Mouse (Mus musculus) leukemia stem cell, adult 10-12 weeks (primary cell): Measurements from ENCODE around the gene Saa3. TPM values are rescaled to one million over a fixed set of nuclear protein-coding genes. Genes with fewer than 3 reads are reported as not detected.

ENCODE experiments used
- polyA plus RNA-seq: library from polyadenylated mRNA; stranded (reverse); fragments of >175 nt; gene quantifications from 2 replicates; pipeline ENCODE4 v1.2.3, GENCODE M21; 2012; ENCODE audit warnings: low replicate concordance

Saa3 gene
- polyA plus RNA-seq = 0.73 and 3.0 TPM in 2 replicates

GRCm38 (mm10) chr7:46715600-46715999 lies at the start of gene Saa3:
Gene Saa3 (minus strand): TSS chr7:46715700.

GRCm38 (mm10) chr7:46751490-46751889 lies 36.0 kb upstream of the Saa3 start, which contains the start of gene Saa2:
Gene Saa2 (plus strand): TSS chr7:46751790.

GRCm38 (mm10) chr7:46742880-46743279 lies 27.4 kb upstream of the Saa3 start, which contains the start of gene Saa1:
Gene Saa1 (minus strand): TSS chr7:46742980.

GRCm38 (mm10) chr7:46732458-46732857 lies 17.0 kb upstream of the Saa3 start, which contains the start of gene Saa4:
Gene Saa4 (minus strand): TSS chr7:46732603.

GRCm38 (mm10) chr7:46710390-46710844 lies 5.1 kb downstream of the Saa3 start, which contains the start of gene Saal1:
Gene Saal1 (minus strand): TSS chr7:46710680.

GRCm38 (mm10) chr7:46672160-46672672 lies 43.3 kb downstream of the Saa3 start, which contains the start of gene Tph1:
Gene Tph1 (minus strand): TSS chr7:46672537.

Other genes starting within 250 kb of the Saa3 start
- 0.42 and 1.4 TPM in 2 replicates for gene Sergef, start 75.9 kb downstream of the Saa3 start, polyA plus RNA-seq
- gene Tph1, start 43.2 kb downstream of the Saa3 start, polyA plus RNA-seq = not detected in 2 replicates
- 1.8 and 1.9 TPM in 2 replicates for gene Saal1, start 5.0 kb downstream of the Saa3 start, polyA plus RNA-seq
- not detected in 2 replicates for gene Saa4, start 16.9 kb upstream of the Saa3 start, polyA plus RNA-seq
- gene Saa1, start 27.3 kb upstream of the Saa3 start, polyA plus RNA-seq = not detected in 2 replicates
- gene Saa2, start 36.1 kb upstream of the Saa3 start, polyA plus RNA-seq = not detected in 2 replicates
- gene Hps5, start 80.4 kb upstream of the Saa3 start, polyA plus RNA-seq = 2.7 and 3.8 TPM in 2 replicates
- gene Gtf2h1, start 80.4 kb upstream of the Saa3 start, polyA plus RNA-seq = 68.6 and 85.3 TPM in 2 replicates
- 247 and 414 TPM in 2 replicates for gene Ldha, start 125.8 kb upstream of the Saa3 start, polyA plus RNA-seq
- gene Ldhc, start 145.5 kb upstream of the Saa3 start, polyA plus RNA-seq = not detected in 2 replicates
- 24.5 and 36.4 TPM in 2 replicates for gene Tsg101, start 204.3 kb upstream of the Saa3 start, polyA plus RNA-seq
- gene Uevld, start 242.8 kb upstream of the Saa3 start, polyA plus RNA-seq = 0.07 and 0.54 TPM in 2 replicates